Mouse (Mus musculus) stomach, embryonic 16.5 days (tissue): ENCODE measurements around the gene Cdh26. TPM values are rescaled to one million over a fixed set of nuclear protein-coding genes. Genes with fewer than 3 reads are reported as not detected.

Experiments
- ATAC-seq: fragments of 200-750 bp; cut with Nextera tagmentation; 2 replicates; pipeline ENCODE4 v1.8.0; 2017; ENCODE audit warnings: moderate number of reproducible peaks, moderate TSS enrichment; ENCODE audit not compliant: insufficient read depth, low FRiP score
- H3K27ac ChIP-seq: fragments of 300-500 bp; sonication (generic); 2 replicates; pipeline ENCODE4 v1.5.1; 2014; ENCODE audit warnings: low read length
- H3K27me3 ChIP-seq: fragments of 300-500 bp; sonication (generic); 2 replicates; pipeline ENCODE4 v1.6.1; 2014; ENCODE audit warnings: low read length, control low read depth, mixed read lengths; ENCODE audit not compliant: control insufficient read depth, insufficient read depth
- H3K36me3 ChIP-seq: fragments of 300-500 bp; sonication (generic); 2 replicates; pipeline ENCODE4 v1.6.1; 2014; ENCODE audit warnings: low read length; ENCODE audit not compliant: control insufficient read depth, insufficient read depth
- H3K4me1 ChIP-seq: fragments of 300-500 bp; sonication (generic); 2 replicates; pipeline ENCODE4 v1.6.1; 2014; ENCODE audit warnings: low read length, control low read depth, mixed read lengths; ENCODE audit not compliant: control insufficient read depth, insufficient read depth
- H3K4me2 ChIP-seq: fragments of 300-500 bp; sonication (generic); 2 replicates; pipeline ENCODE4 v1.6.1; 2014; ENCODE audit warnings: low read depth, low read length, mixed read lengths
- H3K4me3 ChIP-seq: fragments of 300-500 bp; sonication (generic); replicated peaks from 2 replicates; pipeline ENCODE4 v1.5.1; 2014; ENCODE audit warnings: mild to moderate bottlenecking, low read length
- H3K9ac ChIP-seq: fragments of 300-500 bp; sonication (generic); 2 replicates; pipeline ENCODE4 v1.6.1; 2014; ENCODE audit warnings: low read length
- H3K9me3 ChIP-seq: fragments of 300-500 bp; sonication (generic); replicated peaks from 2 replicates; pipeline ENCODE4 v1.6.1; 2016; ENCODE audit warnings: low read length, control low read depth; ENCODE audit not compliant: control insufficient read depth
- WGBS: fragments of 180-500 bp; shearing (Covaris S2); extraction: QIAGEN DNeasy Blood & Tissue Kit; methylation state at CpG from one replicate; pipeline ENCODE4 v1.1.7; 2014; 5-methylcytosine and 5-hydroxymethylcytosine counted together
- polyA plus RNA-seq: library from polyadenylated mRNA; unstranded; fragments of >200 nt; fragmentation: Nextera tagmentation; extraction: Ambion mirVana; gene quantifications from 2 replicates; pipeline ENCODE4 v1.2.1, GENCODE M21; 2015

Cdh26 gene
- polyA plus RNA-seq, 1 experiment from 2014 or later: 0.80 TPM

GRCm38 (mm10) chr2:178522786-178523185 is 92.5 kb downstream of the Cdh26 start:
- no peaks in the 10 kb centered on the region for H3K27me3 ChIP-seq
- H3K4me3 ChIP-seq: no peak overlapping the region
- H3K9ac ChIP-seq: no peak overlapping the region
- H3K27ac ChIP-seq: no peak overlapping the region
- WGBS: 82% methylated on average over 1 of the region's 1 CpGs
- ATAC-seq: no peak
- H3K36me3 ChIP-seq: no peaks in the 10 kb centered on the region
- no peak overlapping the region for H3K4me2 ChIP-seq
- H3K9me3 ChIP-seq: no peaks in the 10 kb centered on the region
- no peaks in the 10 kb centered on the region for H3K4me1 ChIP-seq

GRCm38 (mm10) chr2:178526776-178527175 is 96.4 kb downstream of the Cdh26 start:
- WGBS: 79% methylated on average over 6 of the region's 6 CpGs
- H3K9me3 ChIP-seq: no peaks in the 10 kb centered on the region
- no peaks in the 10 kb centered on the region for H3K36me3 ChIP-seq
- no peak overlapping the region for H3K4me3 ChIP-seq
- H3K9ac ChIP-seq: no peak overlapping the region
- no peaks in the 10 kb centered on the region for H3K27me3 ChIP-seq
- no peak overlapping the region for H3K4me2 ChIP-seq
- no peaks in the 10 kb centered on the region for H3K4me1 ChIP-seq
- no peak overlapping the region for H3K27ac ChIP-seq
- no peak for ATAC-seq

GRCm38 (mm10) chr2:178531226-178531625 is 100.9 kb downstream of the Cdh26 start:
- Histone ChIP-seq H3K9ac (no peak overlapping the region), H3K4me3 (no peak overlapping the region), H3K9me3 (no peaks in the 10 kb centered on the region), H3K4me2 (no peak overlapping the region), H3K4me1 (no peaks in the 10 kb centered on the region), H3K36me3 (no peaks in the 10 kb centered on the region), H3K27ac (no peak overlapping the region), H3K27me3 (no peaks in the 10 kb centered on the region)
- no peak for ATAC-seq
- whole genome bisulfite sequencing: 69% methylated on average over 5 of the region's 5 CpGs

GRCm38 (mm10) chr2:178536574-178536973 is 106.2 kb downstream of the Cdh26 start:
- ATAC-seq: no peak
- H3K9me3 ChIP-seq: no peaks in the 10 kb centered on the region
- no peak overlapping the region for H3K27ac ChIP-seq

More at GRCm38 (mm10) chr2:178536574-178536973, 106.2 kb downstream of the Cdh26 start:
- no peaks in the 10 kb centered on the region for H3K36me3 ChIP-seq
- 82% methylated on average over 4 of the region's 4 CpGs for WGBS
- no peaks in the 10 kb centered on the region for H3K4me1 ChIP-seq
- no peak overlapping the region for H3K4me2 ChIP-seq
- H3K4me3 ChIP-seq: no peak overlapping the region
- H3K27me3 ChIP-seq: no peaks in the 10 kb centered on the region
- no peak overlapping the region for H3K9ac ChIP-seq

Other genes with a start within 250 kb of the Cdh26 start
- 0.06 and 0.23 TPM in 2 replicates for gene Sycp2, start 22.8 kb upstream of the Cdh26 start, polyA plus RNA-seq
- 3.3 and 4.2 TPM in 2 replicates for gene Ppp1r3d, start 16.1 kb upstream of the Cdh26 start, polyA plus RNA-seq
- 3.7 and 4.0 TPM in 2 replicates for gene Fam217b, start 16.0 kb upstream of the Cdh26 start, polyA plus RNA-seq